Mouse (Mus musculus): Measurements from ENCODE around the gene Scrt2. TPM values are rescaled to one million over a fixed set of nuclear protein-coding genes. Genes with fewer than 3 reads are reported as not detected.
"Not testable (repeated sequence)": the region's sequence is repeated elsewhere in the genome, so short reads cannot be mapped to it uniquely, and the experiment has no call there.

Scrt2 gene
- polyA plus RNA-seq, 1 experiment from 2014 or later: 0.09 TPM

DNA sequence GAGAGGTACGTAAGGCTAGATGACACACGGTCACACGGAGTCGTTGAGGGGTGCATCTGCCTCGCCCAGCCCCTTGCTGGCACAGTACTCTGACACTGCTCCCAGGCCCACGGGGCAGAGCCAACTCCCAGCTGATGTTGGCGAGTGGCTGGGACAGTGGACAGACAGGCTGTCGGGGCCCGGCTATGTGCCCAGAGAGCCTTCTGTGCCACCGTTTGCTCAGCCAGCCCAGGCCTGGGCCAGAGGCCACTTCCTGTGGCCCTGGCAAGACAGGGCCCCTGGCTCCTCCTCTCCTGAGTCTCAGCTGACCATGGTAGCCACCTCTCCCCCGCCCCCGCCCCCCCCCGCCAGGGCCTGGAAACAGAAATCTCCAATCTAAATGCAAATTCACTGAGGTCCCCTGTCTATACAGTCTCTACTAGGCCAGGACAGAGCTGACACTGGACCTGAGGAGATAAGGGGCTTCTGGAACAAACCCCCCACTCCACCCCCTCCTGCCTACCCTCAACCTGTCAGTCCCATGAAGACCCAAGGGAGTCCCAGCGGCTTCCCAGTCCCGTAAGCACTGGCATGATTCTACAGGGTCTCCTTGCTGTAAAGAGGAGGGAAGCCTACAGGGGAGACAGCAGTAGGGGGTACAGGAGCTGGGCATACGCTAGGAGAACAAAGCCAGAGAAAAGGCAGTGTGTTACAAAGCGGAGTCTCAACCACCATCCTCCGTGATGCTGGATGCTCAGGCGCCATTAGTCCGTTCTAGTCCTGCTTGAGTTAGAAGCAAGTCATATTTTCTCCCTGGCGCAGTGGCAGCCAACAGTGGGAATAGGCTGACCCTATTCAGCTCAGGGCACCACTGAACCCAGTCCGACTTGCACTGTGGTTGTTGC is 24.7 kb upstream of the Scrt2 start:
- no peaks in the 10 kb centered on the region for H3K4me1 ChIP-seq
- no peak overlapping the region for H3K4me2 ChIP-seq (replicated peaks)
- H3K9ac ChIP-seq: no peak overlapping the region
- H3K27me3 ChIP-seq: peaks cover 30% of the 10 kb centered on the region
- no peaks in the 10 kb centered on the region for H3K9me3 ChIP-seq (replicated peaks)
- H3K4me3 ChIP-seq (replicated peaks): no peak overlapping the region
- H3K36me3 ChIP-seq: no peaks in the 10 kb centered on the region
- WGBS: 63% methylated on average over 22 of the region's 22 CpGs
- ATAC-seq (ENCODE audit: insufficient number of reproducible peaks, low FRiP score, low TSS enrichment, low read depth): no peak; the same call in 1 of the 2 replicates
- H3K27ac ChIP-seq (replicated peaks): no peak overlapping the region

DNA sequence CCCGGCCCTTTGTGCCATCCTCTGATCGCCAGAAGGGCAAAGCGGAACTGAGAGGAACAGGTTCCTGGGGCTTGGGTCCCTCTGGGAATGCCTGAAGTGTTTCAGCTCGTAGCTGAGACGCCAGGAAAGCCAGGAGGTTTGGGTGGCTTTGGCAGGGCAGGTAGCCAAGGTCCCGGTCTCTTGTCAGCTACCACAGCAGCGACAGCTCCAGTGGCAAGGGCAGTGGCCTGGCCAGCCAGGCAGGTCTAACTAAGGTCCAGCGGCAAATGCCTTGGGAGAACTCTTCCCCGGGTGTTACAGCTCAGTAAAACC is 24.1 kb upstream of the Scrt2 start:
- H3K27me3 ChIP-seq: peaks cover 25% of the 10 kb centered on the region

DNA sequence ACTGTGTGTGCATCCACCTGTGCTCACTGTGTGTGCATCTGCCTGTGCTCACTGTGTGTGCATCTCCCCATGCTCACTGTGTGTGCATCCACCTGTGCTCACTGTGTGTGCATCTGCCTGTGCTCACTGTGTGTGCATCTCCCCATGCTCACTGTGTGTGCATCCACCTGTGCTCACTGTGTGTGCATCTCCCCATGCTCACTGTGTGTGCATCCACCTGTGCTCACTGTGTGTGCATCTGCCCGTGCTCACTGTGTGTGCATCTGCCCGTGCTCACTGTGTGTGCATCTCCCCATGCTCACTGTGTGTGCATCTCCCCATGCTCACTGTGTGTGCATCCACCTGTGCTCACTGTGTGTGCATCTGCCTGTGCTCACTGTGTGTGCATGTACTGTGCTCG is 18.5 kb upstream of the Scrt2 start:
- not testable (repeated sequence) for H3K4me3 ChIP-seq (replicated peaks); H3K9me3 ChIP-seq (replicated peaks); H3K27me3 ChIP-seq; H3K4me2 ChIP-seq (replicated peaks); ATAC-seq (ENCODE audit: insufficient number of reproducible peaks, low FRiP score, low TSS enrichment, low read depth); H3K27ac ChIP-seq (replicated peaks); H3K4me1 ChIP-seq; H3K36me3 ChIP-seq; H3K9ac ChIP-seq
- WGBS: 79% methylated on average over 3 of the region's 3 CpGs

More for the DNA sequence above, 24.1 kb upstream of the Scrt2 start:
- Histone ChIP-seq H3K4me3 (replicated peaks) (no peak overlapping the region), H3K36me3 (no peaks in the 10 kb centered on the region), H3K4me1 (no peaks in the 10 kb centered on the region), H3K27ac (replicated peaks) (no peak overlapping the region), H3K9ac (no peak overlapping the region), H3K9me3 (replicated peaks) (no peaks in the 10 kb centered on the region), H3K4me2 (replicated peaks) (no peak overlapping the region)
- ATAC-seq (ENCODE audit: insufficient number of reproducible peaks, low FRiP score, low TSS enrichment, low read depth): no peak
- 73% methylated on average over 9 of the region's 9 CpGs for WGBS

DNA sequence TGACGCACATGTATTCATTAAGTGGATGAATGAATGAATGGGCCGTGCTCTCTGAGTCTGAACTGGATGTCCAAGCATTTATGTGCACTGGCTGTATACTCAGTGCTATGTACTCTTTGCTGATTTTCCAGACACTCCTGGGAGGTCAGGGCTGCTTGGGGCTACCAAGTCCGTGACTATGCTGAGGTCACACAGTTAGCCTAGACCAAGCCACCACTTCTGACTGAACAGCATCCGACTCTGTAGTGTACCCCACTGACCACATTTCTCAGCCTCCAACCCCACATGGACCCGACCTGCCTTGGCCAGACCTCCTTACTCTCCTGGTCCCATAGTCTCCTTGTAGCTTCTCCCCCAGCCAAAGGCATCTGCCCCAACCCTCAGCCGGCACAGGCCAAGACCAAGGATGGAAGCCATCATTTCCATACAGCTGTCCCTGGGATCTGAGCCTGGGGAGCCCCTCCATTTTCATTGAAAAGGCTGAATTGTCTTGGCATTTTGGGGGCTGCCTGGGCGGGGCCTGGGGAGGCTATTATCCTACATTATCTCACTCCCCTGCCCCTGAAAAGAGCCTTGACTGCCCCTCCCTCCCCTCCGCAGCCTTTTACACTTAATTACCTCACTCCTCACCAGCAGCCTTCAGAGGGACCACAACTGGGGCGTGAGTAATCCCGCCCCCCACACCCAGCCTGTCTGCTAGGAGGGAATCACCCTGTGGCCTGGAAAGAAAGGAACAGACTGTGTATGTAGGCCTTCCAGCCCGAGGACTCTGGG is 12.5 kb upstream of the Scrt2 start:
- H3K4me1 ChIP-seq: no peaks in the 10 kb centered on the region
- no peak overlapping the region for H3K9ac ChIP-seq
- no peaks in the 10 kb centered on the region for H3K36me3 ChIP-seq
- no peak overlapping the region for H3K4me2 ChIP-seq (replicated peaks)
- H3K4me3 ChIP-seq (replicated peaks): no peak overlapping the region
- H3K27ac ChIP-seq (replicated peaks): no peak overlapping the region
- ATAC-seq (ENCODE audit: insufficient number of reproducible peaks, low FRiP score, low TSS enrichment, low read depth): 0 out of 2 replicates have a peak, but pooled peaks have one; percentile 34
- WGBS: 46% methylated on average over 11 of the region's 11 CpGs
- H3K9me3 ChIP-seq (replicated peaks): no peaks in the 10 kb centered on the region
- H3K27me3 ChIP-seq: no peaks in the 10 kb centered on the region

DNA sequence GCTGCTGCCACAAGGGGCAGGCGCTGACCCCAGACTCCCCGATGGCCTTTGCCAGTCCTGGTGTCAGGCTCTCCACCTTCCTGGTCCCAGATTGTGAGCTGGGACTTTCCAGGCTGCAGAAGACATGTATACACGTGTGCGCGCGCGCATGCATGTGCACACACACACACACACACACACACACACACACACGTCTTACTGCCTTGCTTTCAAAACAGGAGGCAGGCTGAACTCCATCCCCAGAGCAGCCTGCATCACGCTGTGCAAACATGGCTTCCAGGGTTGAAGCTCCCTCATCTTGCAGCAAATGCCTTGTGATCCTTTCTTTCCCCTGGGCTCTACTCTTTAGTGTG is 11.9 kb upstream of the Scrt2 start:
- 56% methylated on average over 9 of the region's 9 CpGs for WGBS
- no peak overlapping the region for H3K4me3 ChIP-seq (replicated peaks)

DNA sequence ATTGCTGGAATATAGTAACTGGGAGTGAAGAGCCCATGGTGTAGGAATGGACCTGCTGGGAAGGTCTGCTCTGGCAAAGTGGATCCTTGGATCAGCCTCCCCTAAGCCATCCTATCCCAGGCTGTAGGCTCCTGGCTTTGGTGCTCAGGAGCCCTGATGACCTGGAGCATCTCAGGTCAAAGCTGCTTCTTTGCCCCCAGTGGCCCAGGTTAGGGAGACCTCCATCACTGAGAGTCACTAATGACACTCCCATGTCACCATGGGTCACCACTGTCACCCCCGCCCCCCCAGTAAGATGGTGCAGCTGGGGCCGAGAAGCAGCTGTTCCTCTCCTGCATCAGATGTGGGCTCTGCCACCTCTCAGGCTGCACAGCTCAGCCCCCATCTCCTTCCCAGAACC is 11.4 kb upstream of the Scrt2 start:
- WGBS: 75% methylated on average over 2 of the region's 2 CpGs
- no peaks in the 10 kb centered on the region for H3K9me3 ChIP-seq (replicated peaks)
- H3K4me1 ChIP-seq: no peaks in the 10 kb centered on the region
- no peak overlapping the region for H3K4me2 ChIP-seq (replicated peaks)
- H3K4me3 ChIP-seq (replicated peaks): no peak overlapping the region
- H3K27me3 ChIP-seq: peaks cover 4% of the 10 kb centered on the region; the same call in 1 of the 2 replicates
- no peak overlapping the region for H3K9ac ChIP-seq
- no peaks in the 10 kb centered on the region for H3K36me3 ChIP-seq
- H3K27ac ChIP-seq (replicated peaks): no peak overlapping the region
- ATAC-seq (ENCODE audit: insufficient number of reproducible peaks, low FRiP score, low TSS enrichment, low read depth): no peak

More for the DNA sequence above, 11.9 kb upstream of the Scrt2 start:
- no peak overlapping the region for H3K4me2 ChIP-seq (replicated peaks)
- no peak overlapping the region for H3K27ac ChIP-seq (replicated peaks)
- H3K36me3 ChIP-seq: no peaks in the 10 kb centered on the region
- H3K9me3 ChIP-seq (replicated peaks): no peaks in the 10 kb centered on the region
- no peak overlapping the region for H3K9ac ChIP-seq
- no peaks in the 10 kb centered on the region for H3K4me1 ChIP-seq
- no peak for ATAC-seq (ENCODE audit: insufficient number of reproducible peaks, low FRiP score, low TSS enrichment, low read depth)
- H3K27me3 ChIP-seq: peaks cover 1% of the 10 kb centered on the region; the same call in 1 of the 2 replicates

DNA sequence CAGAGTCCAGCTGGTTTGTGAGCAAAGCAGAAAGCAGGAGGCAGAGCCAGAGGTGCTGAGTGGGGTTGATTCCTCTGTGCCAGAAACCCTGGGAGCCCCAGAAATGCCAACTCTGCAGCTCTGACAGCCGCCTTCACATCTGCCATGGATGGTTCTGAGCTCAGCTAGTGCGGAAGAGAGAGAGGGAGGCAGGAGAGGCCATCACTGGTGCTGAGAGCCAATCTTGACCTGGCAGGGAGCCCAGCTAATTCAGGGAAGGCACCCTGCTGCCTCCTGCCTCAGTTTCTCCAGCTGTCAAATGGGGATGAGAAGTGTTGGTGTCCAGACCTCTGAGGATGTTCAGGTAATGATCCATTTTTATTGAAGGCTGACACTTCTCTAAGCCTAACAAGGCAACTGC is 6.8 kb upstream of the Scrt2 start:
- WGBS: 57% methylated on average over 2 of the region's 2 CpGs
- no peak for ATAC-seq (ENCODE audit: insufficient number of reproducible peaks, low FRiP score, low TSS enrichment, low read depth)
- no peak overlapping the region for H3K4me3 ChIP-seq (replicated peaks)
- peaks cover 33% of the 10 kb centered on the region for H3K27me3 ChIP-seq
- no peak overlapping the region for H3K9ac ChIP-seq
- no peaks in the 10 kb centered on the region for H3K36me3 ChIP-seq
- H3K27ac ChIP-seq (replicated peaks): no peak overlapping the region
- no peaks in the 10 kb centered on the region for H3K9me3 ChIP-seq (replicated peaks)
- no peaks in the 10 kb centered on the region for H3K4me1 ChIP-seq
- no peak overlapping the region for H3K4me2 ChIP-seq (replicated peaks)

DNA sequence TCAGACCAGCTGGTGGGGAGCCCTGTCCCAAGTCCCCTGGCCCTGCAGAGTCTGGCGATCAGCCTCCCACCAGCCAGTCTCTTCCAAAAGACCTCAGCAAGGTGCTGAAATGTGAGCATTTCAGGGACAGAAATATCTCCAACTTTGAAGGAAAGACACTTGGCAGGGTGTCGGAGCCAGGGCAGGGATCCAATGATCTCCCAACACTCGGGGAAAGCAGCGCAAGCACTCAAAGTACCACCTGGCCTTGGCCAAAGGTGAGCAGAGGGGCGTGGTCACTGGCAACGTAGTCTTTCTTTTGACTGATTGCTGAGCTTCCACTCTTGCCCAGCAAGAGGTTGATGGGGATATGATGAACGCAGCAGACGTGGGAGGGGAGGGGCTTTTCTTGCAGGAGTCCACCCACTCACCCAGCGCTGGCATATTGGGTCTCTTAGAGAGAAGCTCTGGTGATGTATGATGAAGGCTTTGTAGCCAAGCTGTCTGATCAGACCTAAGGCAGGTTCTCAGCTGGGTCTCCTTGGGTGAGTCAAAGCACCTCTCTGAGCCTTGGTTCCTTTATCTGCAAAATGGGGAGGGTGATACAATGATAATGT is 5.9 kb upstream of the Scrt2 start:
- Histone ChIP-seq H3K4me1 (no peaks in the 10 kb centered on the region), H3K9me3 (replicated peaks) (no peaks in the 10 kb centered on the region), H3K4me3 (replicated peaks) (no peak overlapping the region), H3K4me2 (replicated peaks) (no peak overlapping the region), H3K27me3 (peaks cover 39% of the 10 kb centered on the region), H3K9ac (no peak overlapping the region), H3K27ac (replicated peaks) (no peak overlapping the region), H3K36me3 (no peaks in the 10 kb centered on the region)
- WGBS: 45% methylated on average over 9 of the region's 9 CpGs
- ATAC-seq (ENCODE audit: insufficient number of reproducible peaks, low FRiP score, low TSS enrichment, low read depth): no peak

DNA sequence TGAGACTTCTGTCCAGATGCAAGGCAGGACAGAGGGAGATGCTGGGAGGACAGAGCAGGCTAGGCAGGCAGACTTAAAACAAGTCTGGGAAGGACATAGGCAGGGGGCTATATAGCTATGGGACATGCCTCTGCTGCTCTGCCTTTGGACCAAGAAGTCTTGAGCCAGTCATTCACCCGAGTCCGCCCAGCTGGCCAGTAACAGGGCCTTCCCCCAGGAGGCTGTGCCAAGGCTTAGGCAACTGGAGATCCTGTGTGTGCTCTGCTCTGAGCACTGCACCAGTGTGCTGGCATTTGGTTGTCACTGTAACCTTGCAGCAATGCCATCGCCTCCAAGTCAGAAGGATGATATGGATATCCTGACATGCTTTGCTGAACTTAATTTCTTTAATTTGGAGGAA is 4.0 kb upstream of the Scrt2 start:
- Histone ChIP-seq H3K9me3 (replicated peaks) (no peaks in the 10 kb centered on the region), H3K4me1 (peaks cover 13% of the 10 kb centered on the region), H3K36me3 (no peaks in the 10 kb centered on the region), H3K27me3 (peaks cover 53% of the 10 kb centered on the region), H3K27ac (replicated peaks) (no peak overlapping the region), H3K4me2 (replicated peaks) (no peak overlapping the region), H3K4me3 (replicated peaks) (no peak overlapping the region), H3K9ac (no peak overlapping the region)
- no peak for ATAC-seq (ENCODE audit: insufficient number of reproducible peaks, low FRiP score, low TSS enrichment, low read depth)
- WGBS: 56% methylated on average over 3 of the region's 3 CpGs

DNA sequence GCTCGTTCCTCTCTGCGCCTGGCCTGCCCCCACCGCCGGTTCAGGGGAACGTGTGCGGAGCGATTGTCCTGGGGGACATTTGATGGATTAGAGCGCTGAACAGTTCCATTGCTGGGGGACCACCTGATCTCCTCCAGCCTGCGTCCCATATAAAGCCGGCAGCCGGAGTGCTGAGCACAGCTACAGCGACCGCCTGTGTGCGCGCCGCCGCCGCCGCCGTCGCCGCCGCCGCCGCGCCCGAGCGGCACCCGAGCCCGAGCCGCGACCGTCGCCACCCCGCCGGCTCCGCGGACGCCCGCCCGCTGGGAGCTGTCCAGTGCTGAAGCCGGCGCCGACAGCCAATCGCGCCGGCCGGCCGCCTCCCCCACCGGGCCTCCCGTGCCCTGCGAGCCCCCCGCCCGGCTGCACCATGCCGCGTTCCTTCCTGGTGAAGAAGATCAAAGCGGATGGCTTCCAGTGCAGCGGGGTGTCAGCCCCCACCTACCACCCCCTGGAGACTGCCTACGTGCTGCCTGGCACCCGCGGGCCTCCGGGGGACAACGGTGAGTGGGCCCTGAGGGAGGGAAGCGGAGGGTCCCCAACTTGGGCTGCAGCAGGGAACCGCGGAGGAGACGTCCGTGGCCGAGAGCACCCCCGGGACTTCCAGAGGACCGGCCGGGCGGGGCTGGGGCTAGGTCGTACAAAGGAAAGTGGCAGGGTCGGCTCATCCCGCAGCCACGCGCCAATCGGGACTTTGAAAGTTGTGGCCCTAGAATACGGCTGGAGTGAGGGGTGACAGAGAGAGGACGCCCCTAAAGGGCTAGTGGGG is 516 bp downstream of the Scrt2 start:
- Histone ChIP-seq H3K27me3 (peaks cover 74% of the 10 kb centered on the region), H3K36me3 (no peaks in the 10 kb centered on the region), H3K9ac (no peak overlapping the region), H3K4me2 (replicated peaks) (peak overlapping the region; percentile 70), H3K4me3 (replicated peaks) (peak overlapping the region; percentile 38), H3K27ac (replicated peaks) (no peak overlapping the region), H3K4me1 (peaks cover 14% of the 10 kb centered on the region), H3K9me3 (replicated peaks) (no peaks in the 10 kb centered on the region)
- under 1% methylated on average over 81 of the region's 81 CpGs for WGBS
- peak; percentile 88 for ATAC-seq (ENCODE audit: insufficient number of reproducible peaks, low FRiP score, low TSS enrichment, low read depth)
